Mouse (Mus musculus) embryonic facial prominence, embryonic 15.5 days (tissue): ENCODE measurements around the gene Tspan13. TPM values are rescaled to one million over a fixed set of nuclear protein-coding genes. Genes with fewer than 3 reads are reported as not detected.

Experiments used
- ATAC-seq: fragments of 200-750 bp; cut with Nextera tagmentation; 2 replicates; pipeline ENCODE4 v1.8.0; 2017; ENCODE audit warnings: low read depth, moderate TSS enrichment; ENCODE audit not compliant: insufficient number of reproducible peaks, low FRiP score, low TSS enrichment
- H3K27ac ChIP-seq: fragments of 300-500 bp; sonication (generic); replicated peaks from 2 replicates; pipeline ENCODE4 v1.5.1; 2015; ENCODE audit warnings: mild to moderate bottlenecking, inconsistent platforms
- H3K27me3 ChIP-seq: fragments of 300-500 bp; sonication (generic); 2 replicates; pipeline ENCODE4 v1.6.1; 2015; ENCODE audit warnings: inconsistent platforms
- H3K36me3 ChIP-seq: fragments of 300-500 bp; sonication (generic); 2 replicates; pipeline ENCODE4 v1.6.1; 2015; ENCODE audit warnings: mild to moderate bottlenecking, inconsistent platforms
- H3K4me1 ChIP-seq: fragments of 300-500 bp; sonication (generic); 2 replicates; pipeline ENCODE4 v1.6.1; 2015; ENCODE audit warnings: inconsistent platforms
- H3K4me2 ChIP-seq: fragments of 300-500 bp; sonication (generic); replicated peaks from 2 replicates; pipeline ENCODE4 v1.6.1; 2015; ENCODE audit warnings: mild to moderate bottlenecking, inconsistent platforms
- H3K4me3 ChIP-seq: fragments of 300-500 bp; sonication (generic); replicated peaks from 2 replicates; pipeline ENCODE4 v1.5.1; 2015; ENCODE audit warnings: mild to moderate bottlenecking, inconsistent platforms
- H3K9ac ChIP-seq: fragments of 300-500 bp; sonication (generic); 2 replicates; pipeline ENCODE4 v1.6.1; 2015; ENCODE audit warnings: inconsistent platforms
- H3K9me3 ChIP-seq: fragments of 300-500 bp; sonication (generic); replicated peaks from 2 replicates; pipeline ENCODE4 v1.6.1; 2016; ENCODE audit warnings: inconsistent platforms
- WGBS: fragments of 180-500 bp; shearing (Covaris S2); methylation state at CpG from one replicate; pipeline ENCODE4 v1.1.7; 2015; 5-methylcytosine and 5-hydroxymethylcytosine counted together
- polyA plus RNA-seq: library from polyadenylated mRNA; unstranded; fragments of >200 nt; fragmentation: Nextera tagmentation; extraction: Ambion mirVana; gene quantifications from 2 replicates; pipeline ENCODE4 v1.2.1, GENCODE M21; 2015

Tspan13 gene
- polyA plus RNA-seq, 1 experiment from 2014 or later: 66.5 TPM

DNA sequence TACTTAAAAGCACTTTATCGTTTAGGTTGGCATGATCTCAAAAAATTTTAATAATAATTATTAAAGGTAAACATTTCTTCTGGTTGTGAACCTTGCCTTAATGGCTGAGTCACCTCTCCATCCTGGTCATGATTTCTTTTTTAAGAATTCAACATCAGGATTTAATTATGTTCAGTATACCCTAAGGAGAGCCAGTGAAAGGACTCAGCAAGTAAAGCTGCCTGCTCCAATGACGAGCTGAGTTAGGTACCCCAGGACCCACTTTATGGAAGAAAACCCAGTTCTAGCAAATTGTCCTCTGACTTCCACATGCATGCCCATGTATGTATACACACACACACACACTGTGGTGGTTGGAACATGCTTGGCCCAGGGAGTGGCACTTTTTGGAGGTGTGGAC, 5.3 kb upstream of the Tspan13 start:
- H3K36me3 ChIP-seq: no peaks in the 10 kb centered on the region
- H3K27ac ChIP-seq: no peak overlapping the region
- H3K9ac ChIP-seq: no peak overlapping the region
- 54% methylated on average over 2 of the region's 2 CpGs for WGBS
- no peaks in the 10 kb centered on the region for H3K9me3 ChIP-seq
- H3K4me1 ChIP-seq: no peaks in the 10 kb centered on the region
- H3K4me2 ChIP-seq: no peak overlapping the region
- no peak for ATAC-seq
- H3K4me3 ChIP-seq: no peak overlapping the region
- no peaks in the 10 kb centered on the region for H3K27me3 ChIP-seq

DNA sequence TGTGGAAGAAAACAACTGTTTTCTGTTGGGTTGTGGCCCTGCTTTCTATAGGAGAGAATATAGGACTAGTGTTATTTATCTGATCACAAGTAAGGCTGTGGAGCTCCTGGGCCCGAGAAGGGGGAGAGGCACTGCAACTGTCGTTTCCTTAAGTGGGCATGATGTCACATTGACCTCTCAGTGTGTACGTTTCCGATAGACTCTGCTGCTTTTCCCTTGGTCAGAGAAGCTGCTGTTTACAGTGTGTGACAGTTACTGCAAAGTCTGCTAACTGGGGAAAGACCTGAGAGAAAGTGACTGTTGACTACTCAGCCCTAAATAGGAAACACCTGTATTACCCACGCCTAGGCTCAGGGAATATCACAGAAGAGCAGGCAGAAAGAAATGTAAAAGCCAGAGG, 3.9 kb upstream of the Tspan13 start:
- Histone ChIP-seq H3K4me2 (no peak overlapping the region), H3K27me3 (no peaks in the 10 kb centered on the region), H3K9me3 (no peaks in the 10 kb centered on the region), H3K4me3 (no peak overlapping the region), H3K36me3 (no peaks in the 10 kb centered on the region), H3K4me1 (no peaks in the 10 kb centered on the region; the same call in 1 of the 2 replicates), H3K9ac (no peak overlapping the region), H3K27ac (no peak overlapping the region)
- WGBS: 19% methylated on average over 5 of the region's 5 CpGs
- no peak for ATAC-seq

- Histone ChIP-seq H3K4me3 (no peak overlapping the region), H3K9me3 (no peaks in the 10 kb centered on the region), H3K27me3 (no peaks in the 10 kb centered on the region), H3K9ac (no peak overlapping the region), H3K4me2 (no peak overlapping the region), H3K36me3 (no peaks in the 10 kb centered on the region), H3K27ac (no peak overlapping the region), H3K4me1 (no peaks in the 10 kb centered on the region; the same call in 1 of the 2 replicates)
- ATAC-seq: no peak
- WGBS: 70% methylated on average over 2 of the region's 2 CpGs
Measured at GRCm38 (mm10) chr12:36044691-36045090, 2.4 kb upstream of the Tspan13 start.

DNA sequence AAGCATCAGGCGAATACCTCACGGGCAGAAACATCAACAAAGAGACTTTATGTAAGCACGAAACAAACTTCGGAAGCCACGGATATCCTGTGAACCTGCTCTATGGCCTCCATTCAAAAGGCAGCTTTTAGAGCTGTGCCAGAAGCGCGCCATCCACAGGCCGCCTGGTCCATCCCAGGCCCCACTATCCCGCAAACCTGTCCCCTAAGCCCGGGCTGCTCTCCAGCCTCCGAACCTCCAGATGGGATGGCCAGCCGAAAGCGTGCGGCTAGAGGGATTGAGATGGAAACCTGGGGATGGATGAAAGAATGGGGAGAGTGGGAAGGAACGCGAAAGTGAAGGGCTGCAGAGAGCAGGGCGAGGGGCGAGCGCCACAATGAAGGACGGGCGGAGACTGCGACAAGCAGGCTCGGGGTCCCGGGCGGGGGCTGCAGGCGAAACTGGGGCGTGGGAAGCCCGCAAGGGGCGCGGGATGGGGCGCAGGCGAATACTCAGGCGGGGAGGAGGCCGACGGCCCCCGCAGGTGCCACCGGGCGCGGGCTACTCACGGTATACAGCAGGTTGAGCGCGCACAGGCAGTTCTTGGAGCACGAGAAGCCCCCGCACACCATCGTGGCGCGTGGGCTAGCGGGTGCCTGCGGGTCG, 475 bp downstream of the Tspan13 start:
- Histone ChIP-seq H3K27ac (0 out of 2 replicates have a peak overlapping the region, but pooled peaks have one; percentile 17), H3K9ac (peak overlapping the region; percentile 65), H3K9me3 (no peaks in the 10 kb centered on the region), H3K27me3 (no peaks in the 10 kb centered on the region), H3K4me2 (peak overlapping the region; percentile 99), H3K4me1 (no peaks in the 10 kb centered on the region; the same call in 1 of the 2 replicates), H3K36me3 (no peaks in the 10 kb centered on the region), H3K4me3 (peak overlapping the region; percentile 80)
- peak; percentile 62 for ATAC-seq
- WGBS: under 1% methylated on average over 50 of the region's 50 CpGs

DNA sequence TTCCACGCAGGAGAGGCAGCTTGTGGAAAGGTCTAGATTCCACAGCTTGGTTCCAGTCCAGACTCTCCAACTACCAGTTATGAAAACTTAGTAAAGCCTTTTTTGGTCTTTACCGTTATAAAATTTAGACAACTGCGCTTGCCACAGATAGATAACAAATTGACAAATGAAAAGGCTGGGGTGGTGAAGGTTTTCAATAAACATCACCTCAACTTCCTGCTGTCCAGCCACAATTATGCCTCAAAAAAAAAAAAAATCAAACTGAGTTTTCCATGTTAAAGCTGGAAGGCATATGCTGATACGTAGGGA, 1.1 kb downstream of the Tspan13 start:
- no peak for ATAC-seq
- no peak overlapping the region for H3K9ac ChIP-seq
- H3K36me3 ChIP-seq: no peaks in the 10 kb centered on the region
- H3K4me3 ChIP-seq: peak overlapping the region; percentile 80
- 36% methylated on average over 4 of the region's 4 CpGs for WGBS
- no peaks in the 10 kb centered on the region; the same call in 1 of the 2 replicates for H3K4me1 ChIP-seq
- peak overlapping the region; percentile 99 for H3K4me2 ChIP-seq
- no peaks in the 10 kb centered on the region for H3K27me3 ChIP-seq
- H3K9me3 ChIP-seq: no peaks in the 10 kb centered on the region
- no peak overlapping the region for H3K27ac ChIP-seq

- no peaks in the 10 kb centered on the region; the same call in 1 of the 2 replicates for H3K4me1 ChIP-seq
- no peak overlapping the region for H3K27ac ChIP-seq
- H3K4me3 ChIP-seq: peak overlapping the region; percentile 80
- no peaks in the 10 kb centered on the region for H3K36me3 ChIP-seq
- H3K9ac ChIP-seq: no peak overlapping the region
- no peak for ATAC-seq
- no peaks in the 10 kb centered on the region for H3K27me3 ChIP-seq
- H3K4me2 ChIP-seq: peak overlapping the region; percentile 99
- H3K9me3 ChIP-seq: no peaks in the 10 kb centered on the region
- 48% methylated on average over 10 of the region's 10 CpGs for WGBS
Measured at GRCm38 (mm10) chr12:36040571-36041280, 1.6 kb downstream of the Tspan13 start.

- Histone ChIP-seq H3K9me3 (no peaks in the 10 kb centered on the region), H3K9ac (no peak overlapping the region), H3K27me3 (no peaks in the 10 kb centered on the region), H3K27ac (no peak overlapping the region), H3K36me3 (no peaks in the 10 kb centered on the region), H3K4me3 (no peak overlapping the region), H3K4me2 (no peak overlapping the region), H3K4me1 (no peaks in the 10 kb centered on the region; the same call in 1 of the 2 replicates)
- no peak for ATAC-seq
- WGBS: 77% methylated on average over 9 of the region's 9 CpGs
Measured at GRCm38 (mm10) chr12:36039541-36040084, 2.7 kb downstream of the Tspan13 start.

GRCm38 (mm10) chr12:36036776-36037175, 5.5 kb downstream of the Tspan13 start:
- 81% methylated on average over 10 of the region's 10 CpGs for WGBS
- no peaks in the 10 kb centered on the region for H3K9me3 ChIP-seq
- no peak overlapping the region for H3K4me2 ChIP-seq
- H3K4me3 ChIP-seq: no peak overlapping the region
- ATAC-seq: no peak
- no peaks in the 10 kb centered on the region for H3K36me3 ChIP-seq
- no peaks in the 10 kb centered on the region for H3K27me3 ChIP-seq
- no peak overlapping the region for H3K27ac ChIP-seq
- H3K4me1 ChIP-seq: no peaks in the 10 kb centered on the region; the same call in 1 of the 2 replicates
- H3K9ac ChIP-seq: no peak overlapping the region

GRCm38 (mm10) chr12:36036121-36036520, 6.2 kb downstream of the Tspan13 start:
- Histone ChIP-seq H3K4me2 (no peak overlapping the region), H3K27ac (no peak overlapping the region), H3K4me1 (no peaks in the 10 kb centered on the region), H3K27me3 (no peaks in the 10 kb centered on the region), H3K9me3 (no peaks in the 10 kb centered on the region), H3K9ac (no peak overlapping the region), H3K36me3 (no peaks in the 10 kb centered on the region), H3K4me3 (no peak overlapping the region)
- no peak for ATAC-seq
- WGBS: 95% methylated on average over 7 of the region's 7 CpGs

DNA sequence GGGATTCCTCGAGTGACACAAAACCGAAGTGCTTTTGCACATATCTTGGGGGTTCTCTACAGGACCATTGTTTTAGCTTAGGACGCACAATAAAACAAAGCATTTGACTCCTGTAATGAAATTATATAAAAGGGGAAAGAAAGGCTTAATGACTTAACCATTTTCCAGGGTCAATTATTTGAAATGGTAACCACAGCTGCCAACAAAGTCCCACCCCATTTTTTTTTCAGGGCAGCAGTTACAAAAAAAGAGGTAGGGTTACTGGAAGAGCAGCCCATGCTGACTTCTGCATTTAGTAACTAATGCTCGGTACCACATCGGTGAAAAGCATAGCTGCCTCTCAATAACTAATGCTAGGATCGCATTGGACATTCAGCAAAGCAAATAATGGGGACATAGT, 6.8 kb downstream of the Tspan13 start:
- H3K27me3 ChIP-seq: no peaks in the 10 kb centered on the region

GRCm38 (mm10) chr12:36032419-36032818, 9.9 kb downstream of the Tspan13 start:
- ATAC-seq: no peak
- Histone ChIP-seq H3K9ac (no peak overlapping the region), H3K27ac (0 out of 2 replicates have a peak overlapping the region, but pooled peaks have one; percentile 11), H3K9me3 (no peaks in the 10 kb centered on the region), H3K27me3 (no peaks in the 10 kb centered on the region), H3K4me1 (no peaks in the 10 kb centered on the region), H3K4me3 (no peak overlapping the region), H3K36me3 (no peaks in the 10 kb centered on the region), H3K4me2 (no peak overlapping the region)
- 70% methylated on average over 4 of the region's 4 CpGs for WGBS

More for the DNA sequence above, 6.8 kb downstream of the Tspan13 start:
- no peak overlapping the region for H3K4me2 ChIP-seq
- H3K4me3 ChIP-seq: no peak overlapping the region
- no peak overlapping the region for H3K27ac ChIP-seq
- no peaks in the 10 kb centered on the region for H3K9me3 ChIP-seq
- ATAC-seq: no peak
- H3K36me3 ChIP-seq: no peaks in the 10 kb centered on the region
- no peaks in the 10 kb centered on the region for H3K4me1 ChIP-seq
- H3K9ac ChIP-seq: no peak overlapping the region
- WGBS: 91% methylated on average over 6 of the region's 6 CpGs
